Mouse (Mus musculus) liver, adult 2 months (tissue): ENCODE measurements around the gene Mpp6. TPM values are rescaled to one million over a fixed set of nuclear protein-coding genes. Genes with fewer than 3 reads are reported as not detected.

Experiments used
- DNase-seq: peaks from one replicate; pipeline ENCODE4 v3.0.0-alpha.2; 2011; ENCODE audit warnings: low read depth, low spot score; ENCODE audit errors: extremely low read depth
- H3K27ac ChIP-seq: fragments of 200-500 bp; replicated peaks from 2 replicates; pipeline ENCODE4 v1.5.1; 2012; ENCODE audit warnings: low read depth, mild to moderate bottlenecking, control low read depth, inconsistent platforms, low read length; ENCODE audit not compliant: insufficient read depth
- H3K27me3 ChIP-seq: fragments of 200-500 bp; 2 replicates; pipeline ENCODE4 v1.6.1; 2012; ENCODE audit warnings: mild to moderate bottlenecking, moderate library complexity, low read length, inconsistent platforms; ENCODE audit not compliant: control insufficient read depth, insufficient read depth
- H3K36me3 ChIP-seq: fragments of 200-500 bp; 2 replicates; pipeline ENCODE4 v1.6.1; 2012; ENCODE audit warnings: low read length, inconsistent platforms; ENCODE audit not compliant: control insufficient read depth, insufficient read depth
- H3K4me1 ChIP-seq: fragments of 200-500 bp; 2 replicates; pipeline ENCODE4 v1.6.1; 2011; ENCODE audit warnings: low read length; ENCODE audit not compliant: control insufficient read depth, insufficient read depth
- H3K4me3 ChIP-seq: fragments of 200-500 bp; 2 replicates; pipeline ENCODE4 v1.5.1; 2011; ENCODE audit warnings: low read depth, mild to moderate bottlenecking, control low read depth, low read length, moderate library complexity; ENCODE audit not compliant: insufficient read depth
- H3K79me2 ChIP-seq: fragments of 200-500 bp; 2 replicates; pipeline ENCODE4 v1.6.1; 2012; ENCODE audit warnings: inconsistent platforms, mild to moderate bottlenecking, low read length, moderate library complexity; ENCODE audit not compliant: control insufficient read depth, insufficient read depth
- H3K9ac ChIP-seq: fragments of 200-500 bp; 2 replicates; pipeline ENCODE4 v1.6.1; 2012; ENCODE audit warnings: low read depth, mild to moderate bottlenecking, control low read depth, inconsistent platforms, low read length
- CTCF ChIP-seq: fragments of 200-500 bp; IDR thresholded peaks from 2 replicates; pipeline ENCODE4 v1.5.1; 2011; ENCODE audit warnings: low read depth, low read length, control low read depth
- POLR2A ChIP-seq: fragments of 200-500 bp; IDR thresholded peaks from 2 replicates; pipeline ENCODE4 v1.6.1; 2011; ENCODE audit warnings: low read length, control low read depth; ENCODE audit not compliant: insufficient read depth; ENCODE audit errors: extremely low read depth
- WGBS: fragments of 180-500 bp; shearing (Covaris S2); methylation state at CpG from one replicate; pipeline ENCODE4 v1.1.7; 2018; 5-methylcytosine and 5-hydroxymethylcytosine counted together
- polyA plus RNA-seq: library from polyadenylated mRNA; depleted of rRNA; stranded (reverse); fragments of >200 nt; gene quantifications from 2 replicates; pipeline ENCODE4 v1.2.3, GENCODE M21; 2012
- total RNA-seq: library from RNA; depleted of rRNA; stranded (reverse); fragments of >200 nt; gene quantifications from 2 replicates; pipeline ENCODE4 v1.2.3, GENCODE M21; 2014

Mpp6 gene
- total and polyA plus RNA-seq, 2 experiments: 17.9 to 68.2 TPM

- no peak for TF ChIP-seq CTCF
- TF ChIP-seq POLR2A: no peak
- Histone ChIP-seq H3K4me3 (no peak overlapping the region), H3K79me2 (no peaks in the 10 kb centered on the region), H3K9ac (no peak overlapping the region), H3K27ac (no peak overlapping the region), H3K4me1 (no peaks in the 10 kb centered on the region), H3K27me3 (no peaks in the 10 kb centered on the region), H3K36me3 (no peaks in the 10 kb centered on the region)
- no peak for DNase-seq
- WGBS: 74% methylated on average over 4 of the region's 4 CpGs
Observed at GRCm38 (mm10) chr6:50085206-50085605, 24.8 kb upstream of the Mpp6 start.

GRCm38 (mm10) chr6:50089333-50089732 is 20.7 kb upstream of the Mpp6 start:
- TF ChIP-seq POLR2A (no peak), CTCF (no peak)
- WGBS: 81% methylated on average over 5 of the region's 5 CpGs
- H3K27me3 ChIP-seq: no peaks in the 10 kb centered on the region
- H3K36me3 ChIP-seq: no peaks in the 10 kb centered on the region
- DNase-seq: no peak
- no peak overlapping the region for H3K4me3 ChIP-seq
- no peak overlapping the region for H3K9ac ChIP-seq
- no peak overlapping the region for H3K27ac ChIP-seq
- 0 out of 2 replicates have a peak, but pooled peaks cover 2% of the 10 kb centered on the region for H3K4me1 ChIP-seq
- no peaks in the 10 kb centered on the region for H3K79me2 ChIP-seq

GRCm38 (mm10) chr6:50090221-50090620 is 19.8 kb upstream of the Mpp6 start:
- TF ChIP-seq POLR2A (no peak), CTCF (no peak)
- Histone ChIP-seq H3K27me3 (no peaks in the 10 kb centered on the region), H3K4me3 (no peak overlapping the region), H3K27ac (no peak overlapping the region), H3K36me3 (no peaks in the 10 kb centered on the region), H3K79me2 (no peaks in the 10 kb centered on the region), H3K4me1 (0 out of 2 replicates have a peak, but pooled peaks cover 2% of the 10 kb centered on the region), H3K9ac (no peak overlapping the region)
- WGBS: 67% methylated on average over 7 of the region's 7 CpGs
- DNase-seq: no peak

- Histone ChIP-seq H3K4me3 (no peak overlapping the region), H3K27me3 (no peaks in the 10 kb centered on the region), H3K36me3 (no peaks in the 10 kb centered on the region), H3K9ac (no peak overlapping the region), H3K27ac (no peak overlapping the region), H3K79me2 (no peaks in the 10 kb centered on the region), H3K4me1 (0 out of 2 replicates have a peak, but pooled peaks cover 2% of the 10 kb centered on the region)
- TF ChIP-seq POLR2A: no peak
- no peak for TF ChIP-seq CTCF
- DNase-seq: peak; percentile 54
- WGBS: 55% methylated on average over 7 of the region's 7 CpGs
Observed at GRCm38 (mm10) chr6:50091462-50092154, 18.4 kb upstream of the Mpp6 start.

GRCm38 (mm10) chr6:50109201-50109756 is 762 bp upstream of the Mpp6 start:
- no peak for DNase-seq
- H3K4me3 ChIP-seq: peak overlapping the region; percentile 90
- H3K36me3 ChIP-seq: no peaks in the 10 kb centered on the region
- no peaks in the 10 kb centered on the region for H3K27me3 ChIP-seq
- no peak for TF ChIP-seq CTCF
- peaks cover 5% of the 10 kb centered on the region; the same call in 1 of the 2 replicates for H3K79me2 ChIP-seq
- H3K4me1 ChIP-seq: peaks cover 3% of the 10 kb centered on the region
- WGBS: 14% methylated on average over 15 of the region's 15 CpGs
- peak overlapping the region; percentile 48; the same call in 1 of the 2 replicates for H3K27ac ChIP-seq
- peak overlapping the region; percentile 78 for H3K9ac ChIP-seq
